26 mouse cellular contexts compared by ENCODE assay signal in genomic region chr17:68928691-68929090, GRCm38 (mm10).
"Had no signal": no experiment of that assay in that cellular context is flagged by ENCODE, and none has a peak within 500 bp of the region (broad histone marks: within the 10 kb centered on the region; RNA-seq: fewer than 3 reads in every experiment).

No protein-coding gene starts in this region.

- H3K27ac ChIP-seq: gastrocnemius, adult 2 months; heart, embryonic 13.5 days; heart, embryonic 15.5 days; hindbrain, embryonic 10.5 days; hindbrain, embryonic 12.5 days; hindbrain, embryonic 14.5 days; layer of hippocampus, adult 2 months; left cerebral cortex, adult 2 months; limb, embryonic 10.5 days; limb, embryonic 12.5 days; liver, embryonic 13.5 days; liver, embryonic 15.5 days had no signal

- ATAC-seq: forebrain, postnatal 0 days; hindbrain, embryonic 16.5 days; inflammation-experienced regulatory T-cells, adult 6 months had no signal

- H3K4me1 ChIP-seq: hindbrain, embryonic 12.5 days; limb, embryonic 10.5 days; limb, embryonic 12.5 days; liver, embryonic 13.5 days; liver, embryonic 15.5 days had no signal

- H3K9ac ChIP-seq: forebrain, postnatal 0 days; heart, embryonic 13.5 days; heart, embryonic 15.5 days; hindbrain, embryonic 12.5 days; hindbrain, embryonic 14.5 days; limb, embryonic 12.5 days; liver, embryonic 13.5 days; liver, embryonic 15.5 days had no signal

- H3K27me3 ChIP-seq: heart, embryonic 13.5 days; heart, embryonic 15.5 days; hindbrain, embryonic 12.5 days; limb, embryonic 12.5 days; liver, embryonic 13.5 days; liver, embryonic 15.5 days had no signal

- H3K4me2 ChIP-seq: heart, embryonic 11.5 days; heart, embryonic 13.5 days; heart, embryonic 15.5 days; hindbrain, embryonic 12.5 days; hindbrain, embryonic 14.5 days; limb, embryonic 12.5 days; liver, embryonic 11.5 days; liver, embryonic 13.5 days; liver, embryonic 15.5 days had no signal

- H3K9me3 ChIP-seq: heart, embryonic 13.5 days; heart, embryonic 15.5 days; hindbrain, embryonic 10.5 days; hindbrain, embryonic 12.5 days; limb, embryonic 10.5 days; limb, embryonic 12.5 days; liver, embryonic 13.5 days; liver, embryonic 15.5 days had no signal

- DNase-seq: forebrain, postnatal 0 days; gastrocnemius, adult 2 months; gastrocnemius, postnatal 10 days; gastrocnemius, postnatal 25 days; heart, adult 18-20 months; heart, postnatal 4 days; kidney, adult 18-20 months; kidney, adult 8-10 months; kidney, postnatal 14 days; kidney, postnatal 36 days; liver; liver, embryonic 13.5 days had no signal

- H3K4me3 ChIP-seq: gastrocnemius, adult 2 months; heart, embryonic 13.5 days; heart, embryonic 15.5 days; hindbrain, embryonic 10.5 days; hindbrain, embryonic 12.5 days; layer of hippocampus, adult 2 months; left cerebral cortex, adult 2 months; limb, embryonic 10.5 days; limb, embryonic 12.5 days; liver, embryonic 13.5 days; liver, embryonic 15.5 days had no signal

- H3K36me3 ChIP-seq: heart, embryonic 13.5 days; heart, embryonic 15.5 days; hindbrain, embryonic 10.5 days; hindbrain, embryonic 12.5 days; limb, embryonic 10.5 days; limb, embryonic 12.5 days; liver, embryonic 13.5 days; liver, embryonic 15.5 days had no signal
